Mouse (Mus musculus) spleen, adult 2 months (tissue): ENCODE results near the gene Adamts17. TPM values are rescaled to one million over a fixed set of nuclear protein-coding genes. Genes with fewer than 3 reads are reported as not detected.

Experiments used
- DNase-seq, 2 experiments: peaks; one replicate each; pipeline versions ENCODE4 v3.0.0 to v3.0.0-alpha.2; 2012 to 2021; ENCODE audit warnings: low spot score in 2 of 2, low read depth in 1 of 2
- H3K27ac ChIP-seq: fragments of 200-500 bp; 2 replicates; pipeline ENCODE4 v1.5.1; 2012; ENCODE audit warnings: low read length, inconsistent platforms; ENCODE audit not compliant: insufficient read depth
- H3K27me3 ChIP-seq: fragments of 200-500 bp; 2 replicates; pipeline ENCODE4 v1.6.1; 2012; ENCODE audit warnings: mild to moderate bottlenecking, moderate library complexity, low read length, inconsistent platforms; ENCODE audit not compliant: control insufficient read depth, insufficient read depth
- H3K36me3 ChIP-seq: fragments of 200-500 bp; 2 replicates; pipeline ENCODE4 v1.6.1; 2012; ENCODE audit warnings: mild to moderate bottlenecking, low read length, inconsistent platforms; ENCODE audit not compliant: control insufficient read depth, insufficient read depth
- H3K4me1 ChIP-seq: fragments of 200-500 bp; 2 replicates; pipeline ENCODE4 v1.6.1; 2011; ENCODE audit warnings: inconsistent platforms; ENCODE audit not compliant: control insufficient read depth, insufficient read depth, insufficient read length
- H3K4me3 ChIP-seq: fragments of 200-500 bp; 2 replicates; pipeline ENCODE4 v1.5.1; 2011; ENCODE audit warnings: mild to moderate bottlenecking, inconsistent platforms; ENCODE audit not compliant: insufficient read depth, insufficient read length; ENCODE audit errors: extremely low read depth
- CTCF ChIP-seq: fragments of 200-500 bp; IDR thresholded peaks from 2 replicates; pipeline ENCODE4 v1.5.1; 2011; ENCODE audit warnings: mild to moderate bottlenecking, inconsistent platforms; ENCODE audit not compliant: insufficient read depth, insufficient read length, insufficient replicate concordance; ENCODE audit errors: extremely low read depth
- POLR2A ChIP-seq: fragments of 200-500 bp; IDR thresholded peaks from 2 replicates; pipeline ENCODE4 v1.6.1; 2011; ENCODE audit warnings: low read depth, low read length, inconsistent platforms
- WGBS: fragments of 180-500 bp; shearing (Covaris S2); methylation state at CpG from one replicate; pipeline ENCODE4 v1.1.7; 2018; 5-methylcytosine and 5-hydroxymethylcytosine counted together
- polyA plus RNA-seq: library from polyadenylated mRNA; depleted of rRNA; stranded (reverse); fragments of >200 nt; gene quantifications from 2 replicates; pipeline ENCODE4 v1.2.3, GENCODE M21; 2012

Adamts17 gene
- polyA plus RNA-seq, 1 experiment, result 0.29 TPM

- no peak for DNase-seq
- Histone ChIP-seq H3K4me1 (no peaks in the 10 kb centered on the region), H3K36me3 (no peaks in the 10 kb centered on the region), H3K27ac (no peak overlapping the region), H3K4me3 (no peak overlapping the region), H3K27me3 (no peaks in the 10 kb centered on the region)
- 85% methylated on average over 6 of the region's 6 CpGs for WGBS
- TF ChIP-seq CTCF (no peak), POLR2A (no peak)
These were observed 142.1 kb downstream of the Adamts17 start for GRCm38 (mm10) chr7:66981591-66981990.

GRCm38 (mm10) chr7:66982084-66982483, 142.5 kb downstream of the Adamts17 start:
- Histone ChIP-seq H3K27ac (no peak overlapping the region), H3K4me3 (no peak overlapping the region), H3K4me1 (no peaks in the 10 kb centered on the region), H3K27me3 (no peaks in the 10 kb centered on the region), H3K36me3 (no peaks in the 10 kb centered on the region)
- no peak for DNase-seq
- TF ChIP-seq CTCF (no peak), POLR2A (no peak)
- WGBS, result 23% methylated on average over 5 of the region's 5 CpGs

GRCm38 (mm10) chr7:66987671-66988070, 148.1 kb downstream of the Adamts17 start:
- 91% methylated on average over 4 of the region's 4 CpGs for WGBS
- Histone ChIP-seq H3K4me1 (no peaks in the 10 kb centered on the region), H3K27me3 (no peaks in the 10 kb centered on the region), H3K4me3 (no peak overlapping the region), H3K27ac (no peak overlapping the region), H3K36me3 (no peaks in the 10 kb centered on the region)
- no peak for DNase-seq
- TF ChIP-seq CTCF (no peak), POLR2A (no peak)

- H3K27me3 ChIP-seq, result no peaks in the 10 kb centered on the region
- H3K36me3 ChIP-seq, result no peaks in the 10 kb centered on the region
- 88% methylated on average over 3 of the region's 3 CpGs for WGBS
- no peak overlapping the region for H3K27ac ChIP-seq
- TF ChIP-seq CTCF, result no peak
- no peak for TF ChIP-seq POLR2A
- H3K4me1 ChIP-seq, result no peaks in the 10 kb centered on the region
- H3K4me3 ChIP-seq, result no peak overlapping the region
- DNase-seq, result no peak
These were observed 148.9 kb downstream of the Adamts17 start for GRCm38 (mm10) chr7:66988441-66988840.

GRCm38 (mm10) chr7:66989357-66990045, 150.0 kb downstream of the Adamts17 start:
- WGBS, result 90% methylated on average over 3 of the region's 3 CpGs
- H3K4me1 ChIP-seq, result no peaks in the 10 kb centered on the region
- no peak for DNase-seq
- H3K27ac ChIP-seq, result no peak overlapping the region
- H3K36me3 ChIP-seq, result no peaks in the 10 kb centered on the region
- no peaks in the 10 kb centered on the region for H3K27me3 ChIP-seq
- TF ChIP-seq POLR2A, result no peak
- no peak for TF ChIP-seq CTCF
- no peak overlapping the region for H3K4me3 ChIP-seq

- 93% methylated on average over 6 of the region's 6 CpGs for WGBS
- Histone ChIP-seq H3K27ac (no peak overlapping the region), H3K4me3 (no peak overlapping the region), H3K4me1 (no peaks in the 10 kb centered on the region), H3K36me3 (no peaks in the 10 kb centered on the region), H3K27me3 (no peaks in the 10 kb centered on the region)
- no peak for TF ChIP-seq CTCF
- no peak for TF ChIP-seq POLR2A
- no peak for DNase-seq
These were observed 159.3 kb downstream of the Adamts17 start for GRCm38 (mm10) chr7:66998821-66999220.

- Histone ChIP-seq H3K36me3 (no peaks in the 10 kb centered on the region), H3K27me3 (no peaks in the 10 kb centered on the region), H3K27ac (no peak overlapping the region), H3K4me1 (no peaks in the 10 kb centered on the region), H3K4me3 (no peak overlapping the region)
- WGBS, result 55% methylated on average over 1 of the region's 1 CpGs
- DNase-seq, result no peak
- TF ChIP-seq POLR2A, result no peak
- no peak for TF ChIP-seq CTCF
These were observed 164.1 kb downstream of the Adamts17 start for GRCm38 (mm10) chr7:67003648-67004047.
